Mouse (Mus musculus): Measurements from ENCODE around the gene Mif.

Gene Mif

DNA sequence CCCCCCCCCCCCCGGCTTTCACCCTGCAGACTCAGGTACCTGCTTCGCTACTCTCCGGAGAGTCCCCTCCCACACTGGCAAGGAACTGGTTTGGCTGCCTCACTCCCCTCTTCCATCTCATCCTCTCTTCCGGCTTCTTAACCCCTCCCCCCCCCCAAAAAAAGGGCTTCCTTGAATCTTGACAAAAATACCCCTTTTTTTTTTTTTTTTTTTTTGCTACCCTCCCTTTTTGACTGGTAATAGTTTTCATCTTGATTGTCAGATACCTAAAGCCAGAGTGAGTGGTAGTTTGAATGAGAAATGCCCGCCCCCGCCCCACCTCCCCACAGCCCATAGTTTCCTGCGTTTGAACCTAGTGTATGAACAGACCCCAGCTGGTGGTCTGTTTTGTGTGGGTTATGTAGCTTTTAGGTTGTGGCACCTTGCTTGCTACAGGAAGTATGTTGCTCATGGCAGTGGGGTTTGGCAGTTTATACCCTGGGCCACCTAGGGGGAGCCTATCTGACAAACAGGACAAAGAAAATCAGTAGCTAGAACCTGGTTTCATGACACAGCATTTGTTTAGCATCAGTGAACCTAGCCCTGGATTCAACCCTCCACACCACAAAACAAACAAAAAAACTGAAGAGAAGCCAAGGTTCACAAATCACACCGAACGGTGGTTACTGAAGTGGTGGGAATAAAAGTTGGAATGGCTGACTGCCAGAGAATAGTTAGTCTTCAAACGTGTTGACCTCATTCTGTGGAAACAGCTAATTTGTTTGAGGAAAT is 24.1 kb downstream of the Mif start:
- peak; percentile 88 for DNase-seq

- peak; percentile 100 for DNase-seq
These were observed 24.7 kb downstream of the Mif start for GRCm38 (mm10) chr10:75835307-75835706.

GRCm38 (mm10) chr10:75834721-75835120 is 25.3 kb downstream of the Mif start:
- no peak for DNase-seq

GRCm38 (mm10) chr10:75834250-75834649 is 25.8 kb downstream of the Mif start:
- DNase-seq: peak; percentile 99

DNA sequence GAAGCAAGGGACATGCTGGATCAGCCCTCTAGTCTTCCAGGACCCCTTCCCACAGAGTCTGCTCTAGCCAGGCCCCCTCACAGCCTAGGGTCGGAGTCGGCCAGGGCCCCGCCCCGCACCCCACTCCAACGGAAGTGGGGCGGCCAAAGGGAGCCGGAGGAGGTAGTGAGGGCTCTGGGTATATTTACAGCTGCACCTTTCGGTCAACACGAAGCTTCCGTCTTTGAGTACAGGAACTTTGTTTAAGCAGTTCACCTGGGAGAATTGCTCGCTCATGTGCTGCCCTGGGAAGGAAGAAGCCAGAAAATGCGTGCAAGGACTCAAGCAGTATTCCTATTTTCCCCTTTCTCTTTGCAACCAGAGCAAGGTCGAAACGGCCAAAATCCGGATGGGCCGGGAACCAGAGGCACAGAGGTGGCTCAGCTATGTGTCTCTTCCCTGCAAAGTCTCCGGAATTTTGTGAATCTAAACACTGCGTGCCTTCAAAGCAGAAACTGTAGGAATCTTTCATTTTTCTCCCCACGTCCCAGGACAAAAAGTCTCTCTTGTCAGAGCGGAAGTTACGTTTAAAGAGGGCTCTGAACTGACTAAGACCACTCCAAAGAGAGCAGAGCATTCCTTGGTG is 26.5 kb downstream of the Mif start:
- peak; percentile 97 for DNase-seq

DNA sequence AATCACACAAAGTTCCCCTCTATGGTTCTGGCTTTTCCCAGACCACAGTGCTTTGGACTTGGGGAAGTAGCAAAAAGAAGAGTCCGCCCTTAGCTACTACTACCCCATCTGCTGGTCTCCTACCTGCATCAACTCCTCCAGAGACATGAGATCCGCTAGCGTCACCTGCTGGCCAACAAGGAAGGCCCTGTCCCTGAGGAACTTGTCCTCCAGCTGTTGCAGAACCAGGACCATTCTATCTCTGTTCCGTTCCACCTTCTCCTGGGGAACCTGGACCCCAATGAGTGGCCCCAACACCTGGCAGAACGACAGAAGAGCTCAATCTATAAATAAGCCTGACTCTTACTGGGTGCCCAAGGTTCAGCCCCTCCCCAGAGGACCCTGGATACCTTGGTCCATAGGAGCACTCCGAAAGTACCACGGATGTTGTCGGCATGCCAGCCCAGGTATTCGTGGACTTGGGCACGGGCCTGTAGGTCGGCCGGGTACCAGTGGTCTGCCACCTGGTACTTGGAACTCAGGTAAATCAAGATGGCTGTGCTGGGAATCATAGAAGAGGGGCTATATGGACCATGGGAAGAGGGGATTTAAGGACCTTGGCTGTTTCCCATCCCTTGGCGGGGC is 27.7 kb downstream of the Mif start:
- DNase-seq: peak; percentile 97

DNA sequence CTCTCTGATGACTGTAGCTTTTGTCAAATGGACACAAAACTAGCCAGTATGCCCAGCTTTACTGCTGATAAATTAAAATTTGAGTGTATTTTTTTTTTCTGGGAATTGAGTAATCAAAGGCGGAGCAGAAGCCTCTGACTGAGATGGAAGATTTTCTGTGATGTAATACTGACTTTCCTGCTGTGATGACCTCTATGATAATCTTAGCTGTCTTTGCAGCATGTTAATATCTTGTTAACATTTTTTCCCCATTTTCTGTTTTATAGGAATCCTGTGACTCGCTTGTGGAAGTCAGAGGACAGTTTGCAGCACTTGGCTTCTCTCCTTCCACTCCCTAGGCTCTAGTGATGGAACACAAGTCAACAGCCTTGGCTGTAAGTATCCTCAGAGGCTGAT is 29.8 kb downstream of the Mif start:
- DNase-seq: no peak

GRCm38 (mm10) chr10:75829529-75830274 is 30.3 kb downstream of the Mif start:
- peak; percentile 84 for DNase-seq

DNA sequence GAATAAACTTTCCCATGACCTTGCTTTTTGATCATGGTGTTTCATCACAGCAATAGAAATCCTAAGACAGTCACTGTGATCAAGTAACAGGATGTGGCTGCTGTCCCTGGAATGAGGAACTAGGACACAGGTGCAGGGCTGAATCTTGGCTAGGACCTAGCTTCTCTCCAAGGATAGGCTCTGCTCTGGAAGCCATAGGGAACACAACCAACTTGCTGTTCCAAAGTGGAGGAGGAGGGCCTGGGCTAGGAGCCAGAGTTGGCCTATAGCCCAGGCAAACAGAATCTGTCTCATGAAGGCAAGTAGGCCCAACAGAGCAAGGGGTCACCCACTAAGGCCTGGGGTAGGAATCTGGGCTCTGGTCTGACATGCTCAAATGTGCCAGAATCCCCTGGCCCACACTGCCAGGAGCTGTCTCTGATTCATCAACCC is 31.5 kb downstream of the Mif start:
- DNase-seq: peak; percentile 99

DNA sequence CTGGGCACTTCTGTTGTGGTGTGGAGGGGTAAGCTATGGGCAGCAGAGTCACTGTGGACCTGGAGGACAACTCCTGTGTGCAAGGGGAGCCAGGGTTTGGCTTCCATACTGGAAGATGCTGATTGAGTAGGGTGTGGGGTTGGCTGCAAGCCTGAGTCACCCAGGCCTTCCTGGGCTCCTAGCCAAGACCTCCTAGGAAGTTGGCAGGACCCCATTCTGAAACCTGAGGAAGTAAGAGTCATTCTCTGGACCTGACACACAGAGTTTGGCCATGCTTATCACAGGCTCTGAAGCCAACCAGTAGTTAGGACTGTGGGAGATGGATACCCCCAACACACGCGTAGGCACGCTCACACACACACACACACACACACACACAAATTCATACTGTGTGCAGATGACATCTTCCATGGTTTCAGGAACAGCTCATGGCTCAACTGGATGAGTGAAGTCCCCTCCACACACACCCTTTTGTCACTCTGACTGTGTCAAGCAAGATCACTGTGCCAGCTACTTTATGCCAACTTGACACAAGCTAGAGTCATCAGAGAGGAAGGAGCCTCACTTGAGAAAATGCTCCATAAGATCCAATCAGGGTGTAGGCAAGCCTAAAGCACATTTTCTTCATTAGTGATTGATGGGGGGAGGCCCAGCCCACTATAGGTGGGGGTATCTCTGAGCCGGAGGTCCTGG is 32.2 kb downstream of the Mif start:
- peak; percentile 95 for DNase-seq

- DNase-seq: peak; percentile 71
These were observed 35.5 kb downstream of the Mif start for GRCm38 (mm10) chr10:75824530-75824929.

GRCm38 (mm10) chr10:75823782-75824181 is 36.3 kb downstream of the Mif start:
- no peak for DNase-seq

GRCm38 (mm10) chr10:75822443-75822842 is 37.6 kb downstream of the Mif start, which contains the start of gene Gstt4:
Gene Gstt4, minus strand, starts transcription at chr10:75822543.
- DNase-seq: no peak

GRCm38 (mm10) chr10:75819882-75820281 is 40.2 kb downstream of the Mif start:
- DNase-seq: peak; percentile 71

DNA sequence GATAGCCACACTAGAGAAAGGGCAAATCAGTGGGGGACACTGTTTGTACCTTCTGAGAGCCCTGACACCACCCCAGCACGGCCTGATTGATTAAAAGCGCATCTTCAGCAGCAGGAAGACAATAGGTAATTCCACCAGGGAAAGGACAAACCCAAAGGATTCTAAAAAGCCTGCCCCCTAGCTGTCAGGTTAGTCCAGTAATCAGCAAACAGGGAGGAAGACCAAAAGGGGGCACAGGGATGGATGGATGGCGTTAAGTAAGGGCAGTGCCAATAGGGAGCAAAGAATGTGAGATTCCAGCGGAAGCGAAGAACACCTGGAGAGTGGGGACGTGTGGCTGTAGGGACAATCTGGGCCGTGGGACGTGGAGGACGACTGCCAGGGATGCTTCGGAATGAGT is 41.4 kb downstream of the Mif start:
- DNase-seq: peak; percentile 61

Data from heart, adult 11 months (tissue).